Mouse (Mus musculus) forebrain, postnatal 0 days (tissue): ENCODE data around the gene Dhh. TPM values are rescaled to one million over a fixed set of nuclear protein-coding genes. Genes with fewer than 3 reads are reported as not detected.

Experiments used
- ATAC-seq: fragments of 200-750 bp; cut with Nextera tagmentation; 2 replicates; pipeline ENCODE4 v1.8.0; 2017; ENCODE audit warnings: mild to moderate bottlenecking, moderate library complexity
- DNase-seq: peaks from one replicate; pipeline ENCODE4 v3.0.0-alpha.2; 2015
- H3K27ac ChIP-seq: fragments of 300-500 bp; sonication (generic); 2 replicates; pipeline ENCODE4 v1.5.1; 2014; ENCODE audit warnings: low read depth, mild to moderate bottlenecking, antibody characterized with exemption, low read length, moderate library complexity, mixed read lengths
- H3K27me3 ChIP-seq: fragments of 300-500 bp; sonication (generic); 2 replicates; pipeline ENCODE4 v1.6.1; 2014; ENCODE audit warnings: mild to moderate bottlenecking, low read length, mixed read lengths; ENCODE audit not compliant: insufficient read depth
- H3K36me3 ChIP-seq: fragments of 300-500 bp; sonication (generic); 2 replicates; pipeline ENCODE4 v1.6.1; 2014; ENCODE audit warnings: mild to moderate bottlenecking, moderate library complexity; ENCODE audit not compliant: insufficient read depth
- H3K4me1 ChIP-seq: fragments of 300-500 bp; sonication (generic); 2 replicates; pipeline ENCODE4 v1.6.1; 2014; ENCODE audit warnings: antibody characterized with exemption; ENCODE audit not compliant: insufficient read depth
- H3K4me2 ChIP-seq: fragments of 300-500 bp; sonication (generic); 2 replicates; pipeline ENCODE4 v1.6.1; 2014; ENCODE audit warnings: low read depth, mild to moderate bottlenecking, moderate library complexity
- H3K4me3 ChIP-seq: fragments of 300-500 bp; sonication (generic); 2 replicates; pipeline ENCODE4 v1.5.1; 2014; ENCODE audit warnings: low read depth, low read length, mixed read lengths
- H3K9ac ChIP-seq: fragments of 300-500 bp; sonication (generic); 2 replicates; pipeline ENCODE4 v1.6.1; 2014; ENCODE audit warnings: mild to moderate bottlenecking
- H3K9me3 ChIP-seq: fragments of 300-500 bp; sonication (generic); 2 replicates; pipeline ENCODE4 v1.6.1; 2016; ENCODE audit warnings: low read length
- CTCF ChIP-seq: sonication (generic); IDR thresholded peaks from 2 replicates; pipeline ENCODE4 v1.5.1; 2016; ENCODE audit warnings: antibody characterized with exemption, control low read depth, low read depth
- WGBS: fragments of 180-500 bp; shearing (Covaris S2); extraction: QIAGEN DNeasy Blood & Tissue Kit; methylation state at CpG from one replicate; pipeline ENCODE4 v1.1.7; 2014; 5-methylcytosine and 5-hydroxymethylcytosine counted together
- polyA plus RNA-seq: library from polyadenylated mRNA; unstranded; fragments of >200 nt; fragmentation: Nextera tagmentation; extraction: Ambion mirVana; gene quantifications from 2 replicates; pipeline ENCODE4 v1.2.1, GENCODE M21; 2015
- total RNA-seq: library from RNA; depleted of rRNA; stranded (reverse); fragments of >200 nt; gene quantifications from 2 replicates; pipeline ENCODE4 v1.2.3, GENCODE M21; 2014

The Dhh gene
- total and polyA plus RNA-seq, 2 experiments from 2014 or later, result 0.25 to 0.76 TPM

- Histone ChIP-seq H3K9me3 (no peaks in the 10 kb centered on the region), H3K4me1 (no peaks in the 10 kb centered on the region), H3K27ac (no peak overlapping the region), H3K4me3 (no peak overlapping the region), H3K27me3 (0 out of 2 replicates have a peak, but pooled peaks cover 6% of the 10 kb centered on the region), H3K4me2 (no peak overlapping the region), H3K36me3 (no peaks in the 10 kb centered on the region), H3K9ac (no peak overlapping the region)
- ATAC-seq (no peak), DNase-seq (no peak)
- 60% methylated on average over 8 of the region's 8 CpGs for WGBS
- TF ChIP-seq CTCF, result no peak
Measured at GRCm38 (mm10) chr15:98886667-98887387, 11.5 kb downstream of the Dhh start.

DNA sequence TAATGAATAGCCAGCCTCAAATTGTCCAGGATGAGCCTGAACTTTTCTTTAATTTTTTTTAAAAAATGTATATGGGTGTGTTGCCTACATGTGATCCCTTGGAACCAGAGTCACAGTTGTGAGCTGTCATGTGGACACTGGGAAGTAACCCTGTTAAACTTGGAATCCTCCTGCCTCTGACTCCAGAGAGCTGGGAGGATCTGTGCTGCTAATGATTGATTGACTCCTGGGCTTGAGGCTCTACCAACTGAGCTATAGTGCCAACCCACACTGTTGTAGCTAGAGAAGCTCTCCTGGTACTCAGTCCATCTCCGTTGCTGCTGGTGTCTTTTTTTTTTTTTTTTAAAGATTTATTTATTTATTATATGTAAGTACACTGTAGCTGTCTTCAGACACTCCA, 14.2 kb downstream of the Dhh start:
- no peak for DNase-seq

GRCm38 (mm10) chr15:98883661-98884060, 14.7 kb downstream of the Dhh start:
- no peaks in the 10 kb centered on the region for H3K9me3 ChIP-seq
- DNase-seq, result no peak
- TF ChIP-seq CTCF, result no peak
- no peak overlapping the region for H3K27ac ChIP-seq
- H3K36me3 ChIP-seq, result no peaks in the 10 kb centered on the region
- no peaks in the 10 kb centered on the region for H3K27me3 ChIP-seq
- H3K9ac ChIP-seq, result no peak overlapping the region
- H3K4me3 ChIP-seq, result no peak overlapping the region
- no peak overlapping the region for H3K4me2 ChIP-seq
- peaks cover 7% of the 10 kb centered on the region; the same call in 1 of the 2 replicates for H3K4me1 ChIP-seq
- no peak for ATAC-seq

More for the DNA sequence above, 14.2 kb downstream of the Dhh start:
- Histone ChIP-seq H3K4me2 (no peak overlapping the region), H3K9me3 (no peaks in the 10 kb centered on the region), H3K4me1 (peaks cover 7% of the 10 kb centered on the region; the same call in 1 of the 2 replicates), H3K9ac (no peak overlapping the region), H3K4me3 (no peak overlapping the region), H3K27ac (no peak overlapping the region), H3K27me3 (no peaks in the 10 kb centered on the region), H3K36me3 (no peaks in the 10 kb centered on the region)
- no peak for TF ChIP-seq CTCF
- WGBS, result 75% methylated on average over 1 of the region's 1 CpGs
- no peak for ATAC-seq

DNA sequence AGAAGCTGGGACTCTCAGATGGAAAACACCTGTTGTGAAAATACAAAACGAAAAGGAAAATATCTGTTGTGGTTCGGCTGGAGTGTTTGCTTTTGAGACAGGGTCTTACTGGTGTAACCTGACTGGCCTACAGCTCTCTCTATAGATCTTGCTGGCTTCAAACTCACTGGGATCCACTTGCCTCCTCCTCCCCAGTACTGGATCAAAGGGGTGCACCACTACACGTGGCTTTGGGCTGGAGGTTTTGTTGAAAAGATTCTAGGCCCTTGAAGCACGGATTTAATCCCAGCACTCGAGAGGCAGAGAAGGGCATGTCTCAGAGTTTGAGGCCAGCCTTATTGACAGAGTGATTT, 16.7 kb downstream of the Dhh start:
- peak; percentile 3; the same call in 1 of the 2 replicates for ATAC-seq
- TF ChIP-seq CTCF, result no peak
- Histone ChIP-seq H3K4me3 (peak overlapping the region; percentile 72), H3K9me3 (no peaks in the 10 kb centered on the region), H3K9ac (peak overlapping the region; percentile 74; the same call in 1 of the 2 replicates), H3K4me2 (peak overlapping the region; percentile 72), H3K4me1 (peaks cover 7% of the 10 kb centered on the region; the same call in 1 of the 2 replicates), H3K27me3 (no peaks in the 10 kb centered on the region), H3K36me3 (peaks cover 4% of the 10 kb centered on the region; the same call in 1 of the 2 replicates), H3K27ac (peak overlapping the region; percentile 87)
- DNase-seq, result no peak
- WGBS, result 4% methylated on average over 5 of the region's 5 CpGs

- DNase-seq (peak; percentile 95), ATAC-seq (peak; percentile 98)
- under 1% methylated on average over 48 of the region's 48 CpGs for WGBS
- TF ChIP-seq CTCF, result peak; percentile 60
- Histone ChIP-seq H3K27ac (peak overlapping the region; percentile 87), H3K9me3 (no peaks in the 10 kb centered on the region), H3K4me1 (peaks cover 7% of the 10 kb centered on the region; the same call in 1 of the 2 replicates), H3K27me3 (no peaks in the 10 kb centered on the region), H3K4me2 (peak overlapping the region; percentile 72), H3K4me3 (peak overlapping the region; percentile 72), H3K36me3 (peaks cover 8% of the 10 kb centered on the region; the same call in 1 of the 2 replicates), H3K9ac (peak overlapping the region; percentile 74)
Measured at GRCm38 (mm10) chr15:98880978-98881655, 17.2 kb downstream of the Dhh start.

DNA sequence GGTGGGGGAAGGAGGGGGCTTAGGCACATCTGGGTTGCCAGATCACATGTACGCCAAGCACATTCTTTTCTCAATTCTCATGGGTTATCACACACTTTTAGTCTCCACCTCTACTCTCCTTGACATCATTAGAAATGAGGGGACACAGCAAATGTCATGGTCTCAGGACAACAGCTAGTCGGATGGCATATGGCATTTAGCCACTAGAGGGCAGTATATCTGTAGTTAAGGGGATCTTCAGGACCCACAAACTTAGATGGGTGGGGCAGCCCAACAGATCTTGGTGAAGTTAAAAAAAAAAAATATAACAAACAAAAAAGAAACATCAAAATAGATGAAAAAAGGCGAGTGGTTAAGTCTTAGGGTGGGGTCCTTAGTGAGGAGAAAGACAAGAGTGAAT, 21.0 kb downstream of the Dhh start:
- no peak for ATAC-seq
- Histone ChIP-seq H3K4me3 (no peak overlapping the region), H3K4me2 (no peak overlapping the region), H3K27me3 (no peaks in the 10 kb centered on the region), H3K4me1 (peaks cover 7% of the 10 kb centered on the region; the same call in 1 of the 2 replicates), H3K36me3 (peaks cover 8% of the 10 kb centered on the region; the same call in 1 of the 2 replicates), H3K9me3 (no peaks in the 10 kb centered on the region), H3K9ac (no peak overlapping the region), H3K27ac (no peak overlapping the region)
- 17% methylated on average over 3 of the region's 3 CpGs for WGBS
- TF ChIP-seq CTCF, result peak; percentile 88
- peak; percentile 81 for DNase-seq
